Mouse (Mus musculus) inflammation-experienced regulatory T-cells, adult 6 months (primary cell): ENCODE measurements around the gene Ndufa11. TPM values are rescaled to one million over a fixed set of nuclear protein-coding genes. Genes with fewer than 3 reads are reported as not detected.
A peak's percentile ranks its signal among the peaks of the same experiment; 100 is the strongest.

ENCODE experiments used
- ATAC-seq: one replicate; pipeline ENCODE4 v1.8.0; 2017
- polyA plus RNA-seq, 3 experiments: library from polyadenylated mRNA; unstranded; fragments of 100-300 nt; shearing (Covaris generic); gene quantifications; one replicate each; pipeline ENCODE4 v1.2.1; 2017

Ndufa11 gene
- polyA plus RNA-seq = 100 to 1,000 TPM; 216 to 257 (median 247) TPM

- ATAC-seq = peak; percentile 54
Observed at GRCm38 (mm10) chr17:56717363-56718058, at the start of gene Ndufa11, which contains the start of gene Vmac. Gene Ndufa11 (plus strand): TSS chr17:56717767. Gene Vmac (minus strand): TSS chr17:56718022.

- ATAC-seq = peak; percentile 42
Observed at GRCm38 (mm10) chr17:56668384-56669144, 49.0 kb upstream of the Ndufa11 start.

GRCm38 (mm10) chr17:56669766-56670165, 47.8 kb upstream of the Ndufa11 start:
- ATAC-seq = no peak

- ATAC-seq = peak; percentile 94
Observed at GRCm38 (mm10) chr17:56672941-56673646, 44.5 kb upstream of the Ndufa11 start, which contains the start of gene Ranbp3. Gene Ranbp3 (plus strand): TSS chr17:56673294.

- ATAC-seq = no peak
Observed at GRCm38 (mm10) chr17:56673647-56674416, 43.7 kb upstream of the Ndufa11 start.

- no peak for ATAC-seq
Observed at GRCm38 (mm10) chr17:56681791-56682190, 35.8 kb upstream of the Ndufa11 start.

- ATAC-seq = no peak
Observed at GRCm38 (mm10) chr17:56682880-56683279, 34.7 kb upstream of the Ndufa11 start.

GRCm38 (mm10) chr17:56683546-56684140, 33.9 kb upstream of the Ndufa11 start:
- ATAC-seq = no peak

GRCm38 (mm10) chr17:56684649-56685048, 32.9 kb upstream of the Ndufa11 start:
- ATAC-seq = no peak

- no peak for ATAC-seq
Observed at GRCm38 (mm10) chr17:56686801-56687200, 30.8 kb upstream of the Ndufa11 start.

- no peak for ATAC-seq
Observed at GRCm38 (mm10) chr17:56688045-56688444, 29.5 kb upstream of the Ndufa11 start.

- ATAC-seq = no peak
Observed at GRCm38 (mm10) chr17:56688689-56689088, 28.9 kb upstream of the Ndufa11 start.

- no peak for ATAC-seq
Observed at GRCm38 (mm10) chr17:56693395-56693794, 24.2 kb upstream of the Ndufa11 start.

GRCm38 (mm10) chr17:56693851-56694310, 23.7 kb upstream of the Ndufa11 start:
- ATAC-seq = no peak

- ATAC-seq = no peak
Observed at GRCm38 (mm10) chr17:56700451-56700850, 17.1 kb upstream of the Ndufa11 start.

- ATAC-seq = no peak
Observed at GRCm38 (mm10) chr17:56703038-56703437, 14.5 kb upstream of the Ndufa11 start.

GRCm38 (mm10) chr17:56706515-56706914, 11.1 kb upstream of the Ndufa11 start:
- no peak for ATAC-seq

GRCm38 (mm10) chr17:56708692-56709091, 8.9 kb upstream of the Ndufa11 start:
- no peak for ATAC-seq

GRCm38 (mm10) chr17:56709708-56710107, 7.9 kb upstream of the Ndufa11 start:
- no peak for ATAC-seq

- no peak for ATAC-seq
Observed at GRCm38 (mm10) chr17:56715360-56715759, 2.2 kb upstream of the Ndufa11 start.

GRCm38 (mm10) chr17:56715914-56716654, 1.5 kb upstream of the Ndufa11 start:
- ATAC-seq = no peak
